14 mouse cellular contexts compared by ENCODE assay signal in the genomic region with DNA sequence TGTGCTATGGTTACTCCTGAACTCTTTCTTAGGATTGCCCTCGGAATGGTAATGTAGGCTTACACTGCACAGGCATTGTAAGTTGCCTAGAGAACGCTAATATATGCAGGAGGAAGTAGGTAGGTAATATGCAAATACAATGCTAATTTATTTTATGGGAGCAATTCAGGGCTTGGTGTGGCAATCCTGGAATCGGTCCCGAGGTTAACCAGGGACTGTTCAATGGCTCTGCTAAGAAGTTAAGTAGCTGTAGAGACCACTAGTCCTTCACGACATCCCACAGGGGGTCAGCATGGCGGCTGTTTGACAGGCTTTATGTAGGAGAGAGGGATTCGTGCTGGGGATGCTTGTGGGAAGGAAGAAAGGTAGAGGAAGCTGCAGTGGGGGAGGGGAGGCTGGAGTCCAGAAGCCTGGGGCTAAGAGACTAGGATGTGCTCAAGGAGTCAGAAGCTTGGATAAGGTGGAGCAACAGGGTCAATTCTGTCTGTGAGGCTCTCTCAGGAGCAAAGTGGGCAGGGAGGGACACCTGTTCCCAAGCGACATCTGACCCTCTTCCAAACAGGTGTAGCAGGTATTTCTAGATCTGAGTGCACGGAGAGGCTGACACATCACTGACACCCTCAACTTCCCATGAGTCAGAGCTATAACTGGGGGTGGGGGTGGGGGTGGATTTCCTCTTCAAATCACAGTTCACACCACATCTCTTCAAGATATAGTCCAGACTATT. TPM values are rescaled to one million over a fixed set of nuclear protein-coding genes. Genes with fewer than 3 reads are reported as not detected.
DNase-seq lines count a peak whose midpoint lies in the region; ATAC-seq and TF ChIP-seq lines count a peak whose summit lies in the region.
"Had no signal": no experiment of that assay in that cellular context is flagged by ENCODE, and none has a peak within 500 bp of the region (broad histone marks: within the 10 kb centered on the region; RNA-seq: fewer than 3 reads in every experiment).

No protein-coding gene starts in this region.

- no peaks in the 10 kb centered on the region for H3K36me3 ChIP-seq in heart, embryonic 16.5 days (ENCODE audit: control insufficient read depth, insufficient read depth)
- no peaks in the 10 kb centered on the region for H3K36me3 ChIP-seq in heart, adult 2 months (ENCODE audit: control insufficient read depth, insufficient read depth, low read length)
- H3K36me3 ChIP-seq in intestine, embryonic 14.5 days (ENCODE audit: control insufficient read depth, insufficient read depth, low read length), result no peaks in the 10 kb centered on the region
- H3K36me3 ChIP-seq: limb, embryonic 12.5 days had no signal

- TF ChIP-seq CTCF in heart, adult 2 months (IDR thresholded peaks at IDR 0.05), result no peak

- 58% methylated on average over 9 of the region's 9 CpGs for WGBS in heart, embryonic 16.5 days
- 71% methylated on average over 9 of the region's 9 CpGs for WGBS in heart, adult 2 months
- 52% methylated on average over 9 of the region's 9 CpGs for WGBS in intestine, embryonic 14.5 days

- no peak overlapping the region for H3K4me3 ChIP-seq in heart, embryonic 16.5 days (ENCODE audit: low read length)
- no peak overlapping the region for H3K4me3 ChIP-seq in heart, adult 2 months
- H3K4me3 ChIP-seq in intestine, embryonic 14.5 days (ENCODE audit: low read depth, low read length), result no peak overlapping the region
- H3K4me3 ChIP-seq: limb, embryonic 12.5 days had no signal

- 0 out of 2 replicates have a peak overlapping the region, but pooled peaks have one; percentile 3 for H3K27ac ChIP-seq in heart, embryonic 16.5 days (ENCODE audit: low read length)
- H3K27ac ChIP-seq in heart, adult 2 months, result no peak overlapping the region
- 0 out of 2 replicates have a peak overlapping the region, but pooled peaks have one; percentile 55 for H3K27ac ChIP-seq in intestine, embryonic 14.5 days (ENCODE audit: low read depth)
- H3K27ac ChIP-seq: hindbrain, embryonic 14.5 days; limb, embryonic 12.5 days had no signal

- H3K27me3 ChIP-seq in heart, embryonic 16.5 days (ENCODE audit: control insufficient read depth, insufficient read depth, low read length), result no peaks in the 10 kb centered on the region
- H3K27me3 ChIP-seq in heart, adult 2 months (ENCODE audit: control insufficient read depth, insufficient read depth, low read length), result no peaks in the 10 kb centered on the region
- H3K27me3 ChIP-seq in intestine, embryonic 14.5 days (replicated peaks; ENCODE audit: control insufficient read depth, insufficient read depth, low read length), result no peaks in the 10 kb centered on the region
- H3K27me3 ChIP-seq: limb, embryonic 12.5 days had no signal

- peaks cover 6% of the 10 kb centered on the region; the same call in 1 of the 2 replicates for H3K9me3 ChIP-seq in heart, embryonic 16.5 days (replicated peaks; ENCODE audit: control insufficient read depth, low read length)
- no peaks in the 10 kb centered on the region for H3K9me3 ChIP-seq in intestine, embryonic 14.5 days (ENCODE audit: control insufficient read depth, low read length)

- intact Hi-C loops in heart, adult 2 months (cut with DNase I), result no loop called here

- no peak; the same call in 1 of the 2 replicates for ATAC-seq in heart, embryonic 16.5 days (replicated peaks; ENCODE audit: extremely low read depth, insufficient read depth, low FRiP score)
- peak; percentile 78 for ATAC-seq in intestine, embryonic 14.5 days (replicated peaks; ENCODE audit: low FRiP score, low TSS enrichment, low read depth)

- H3K4me2 ChIP-seq in heart, embryonic 16.5 days (ENCODE audit: low read depth, low read length), result no peak overlapping the region
- H3K4me2 ChIP-seq in intestine, embryonic 14.5 days (ENCODE audit: low read length), result 0 out of 2 replicates have a peak overlapping the region, but pooled peaks have one; percentile 7
- H3K4me2 ChIP-seq: hindbrain, embryonic 14.5 days; limb, embryonic 12.5 days had no signal

- no peak for TF ChIP-seq EP300 in heart, adult 2 months (IDR thresholded peaks at IDR 0.05; ENCODE audit: insufficient read depth, low read depth, low read length)

- peaks cover 4% of the 10 kb centered on the region; the same call in 1 of the 2 replicates for H3K4me1 ChIP-seq in heart, embryonic 16.5 days (ENCODE audit: control insufficient read depth, insufficient read depth, low read length)
- no peaks in the 10 kb centered on the region for H3K4me1 ChIP-seq in heart, adult 2 months (ENCODE audit: control insufficient read depth, insufficient read depth, low read length)
- no peaks in the 10 kb centered on the region for H3K4me1 ChIP-seq in intestine, embryonic 14.5 days (replicated peaks; ENCODE audit: control insufficient read depth, insufficient read depth, low read length)

- H3K9ac ChIP-seq in heart, embryonic 16.5 days (ENCODE audit: low read length), result no peak overlapping the region
- no peak overlapping the region for H3K9ac ChIP-seq in heart, adult 2 months (ENCODE audit: low read depth, low read length)
- no peak overlapping the region for H3K9ac ChIP-seq in intestine, embryonic 14.5 days (ENCODE audit: low read length)
- H3K9ac ChIP-seq: hindbrain, embryonic 14.5 days; limb, embryonic 12.5 days had no signal

- DNase-seq in heart, adult 2 months, result no peak
- peak; percentile 56 for DNase-seq in urinary bladder, postnatal 25 days (ENCODE audit: low spot score)
- no peak for DNase-seq in urinary bladder, postnatal 10 days (ENCODE audit: low spot score)
- DNase-seq in intestine, embryonic 14.5 days (ENCODE audit: low spot score), result peak; percentile 63
- no peak for DNase-seq in cerebellum, adult 8-10 months
- no peak for DNase-seq in embryo, embryonic 10 days (ENCODE audit: low spot score)
- DNase-seq in frontal cortex, postnatal 10 days (ENCODE audit: low spot score in 2 of 2), result no peak
- DNase-seq: cerebellum, postnatal 25 days; gastrocnemius, postnatal 14 days; spleen, adult 18-20 months; thymus, adult 2 months had no signal

- TF ChIP-seq POLR2A in heart, adult 2 months (IDR thresholded peaks at IDR 0.05; ENCODE audit: insufficient read depth, low read depth, low read length), result no peak

- H3K79me2 ChIP-seq in heart, adult 2 months (replicated peaks; ENCODE audit: control insufficient read depth, insufficient read depth, low read length), result no peaks in the 10 kb centered on the region

RNA-seq across cellular contexts. Expression of a gene that starts 19.0 kb away (rescaled TPM):
- polyA plus RNA-seq in heart, embryonic 16.5 days (2015; fragmentation: Nextera tagmentation; extraction: Ambion mirVana), result 38.5 and 38.6 TPM in 2 replicates
- under 1 TPM; 0.09 to 0.37 TPM for total RNA-seq in heart, adult 2 months (2021)
- 0.44 and 0.47 TPM in 2 replicates for polyA plus RNA-seq in heart, adult 2 months (2012; rRNA removed)
- 39.8 and 40.6 TPM in 2 replicates for polyA plus RNA-seq in intestine, embryonic 14.5 days (2014; fragmentation: Nextera tagmentation; extraction: Ambion mirVana)

Comparison
In these comparisons a context has a peak if more than half of its experiments do, and no peak if none do; other contexts are left out.
1. DNase-seq: peak in urinary bladder, postnatal 25 days (single experiment) and intestine, embryonic 14.5 days (single experiment); none in heart, adult 2 months (0 of 2), urinary bladder, postnatal 10 days (single experiment), cerebellum, adult 8-10 months (single experiment), embryo, embryonic 10 days (single experiment) and frontal cortex, postnatal 10 days (0 of 2).
2. RNA of a gene that starts 19.0 kb away (polyA plus RNA-seq): 39.8 to 40.6 TPM in intestine, embryonic 14.5 days and 38.5 to 38.6 TPM in heart, embryonic 16.5 days; 0.44 to 0.47 TPM in heart, adult 2 months; every median in the first group is over 10 times any median in the second.